In genomic region chr9:118255751-118256266, GRCm38 (mm10) we compare ENCODE assay signal across 10 mouse cellular contexts.
DNase-seq lines count a peak whose midpoint lies in the region; ATAC-seq lines count a peak whose summit lies in the region.
"Had no signal": no experiment of that assay in that cellular context is flagged by ENCODE, and none has a peak within 500 bp of the region (broad histone marks: within the 10 kb centered on the region; RNA-seq: fewer than 3 reads in every experiment).

No protein-coding gene starts in this region.

- peak; percentile 79 for ATAC-seq in hindbrain, embryonic 14.5 days (ENCODE audit: low FRiP score)
- peak; percentile 92 for ATAC-seq in neural tube, embryonic 11.5 days (ENCODE audit: insufficient read depth, low FRiP score, low TSS enrichment)
- no peak for ATAC-seq in megakaryocyte-erythroid progenitor cell, adult 5-6 weeks (replicated peaks; ENCODE audit: low FRiP score, low TSS enrichment, poor library complexity, severe bottlenecking)

- peak; percentile 66 to 70 for DNase-seq in cerebellum, postnatal 10 days
- DNase-seq in cerebellum, adult 18-20 months, result no peak
- peak; percentile 42 for DNase-seq in embryo, embryonic 9.5 days (ENCODE audit: extremely low spot score)
- peak; percentile 61 for DNase-seq in hindbrain, embryonic 14.5 days (ENCODE audit: low spot score)
- DNase-seq in neural tube, embryonic 11.5 days (ENCODE audit: low spot score), result peak; percentile 62
- no peak for DNase-seq in thymus, postnatal 25 days
- DNase-seq in gastrocnemius, postnatal 36 days, result no peak
- DNase-seq: heart, postnatal 10 days had no signal

- 6% methylated on average over 11 of the region's 11 CpGs for WGBS in hindbrain, embryonic 14.5 days
- 15% methylated on average over 11 of the region's 11 CpGs for WGBS in neural tube, embryonic 11.5 days

- intact Hi-C loops in gastrocnemius, postnatal 36 days (cut with DNase I), result no loop called here

- no peaks in the 10 kb centered on the region for H3K27me3 ChIP-seq in hindbrain, embryonic 14.5 days (ENCODE audit: control insufficient read depth, insufficient read depth, low read length)
- H3K27me3 ChIP-seq in neural tube, embryonic 11.5 days (ENCODE audit: control insufficient read depth, insufficient read depth, low read length), result no peaks in the 10 kb centered on the region

- H3K36me3 ChIP-seq in hindbrain, embryonic 14.5 days (replicated peaks; ENCODE audit: control insufficient read depth, insufficient read depth), result no peaks in the 10 kb centered on the region
- no peaks in the 10 kb centered on the region for H3K36me3 ChIP-seq in neural tube, embryonic 11.5 days (ENCODE audit: control insufficient read depth, insufficient read depth, low read length)

- H3K9ac ChIP-seq in hindbrain, embryonic 14.5 days, result no peak overlapping the region
- H3K9ac ChIP-seq in neural tube, embryonic 11.5 days (ENCODE audit: low read length), result no peak overlapping the region
- H3K9ac ChIP-seq: liver, embryonic 14.5 days had no signal

- H3K27ac ChIP-seq in hindbrain, embryonic 14.5 days, result no peak overlapping the region
- H3K27ac ChIP-seq in neural tube, embryonic 11.5 days (ENCODE audit: low read depth, low read length), result no peak overlapping the region
- H3K27ac ChIP-seq: liver, embryonic 14.5 days had no signal

- H3K4me2 ChIP-seq in hindbrain, embryonic 14.5 days (replicated peaks), result no peak overlapping the region
- H3K4me2 ChIP-seq in neural tube, embryonic 11.5 days (ENCODE audit: low read depth), result no peak overlapping the region

- no peak overlapping the region for H3K4me3 ChIP-seq in hindbrain, embryonic 14.5 days (replicated peaks; ENCODE audit: low read length)
- no peak overlapping the region for H3K4me3 ChIP-seq in neural tube, embryonic 11.5 days (ENCODE audit: low read depth, low read length)

- no peaks in the 10 kb centered on the region for H3K9me3 ChIP-seq in hindbrain, embryonic 14.5 days (ENCODE audit: control insufficient read depth, low read length)
- no peaks in the 10 kb centered on the region for H3K9me3 ChIP-seq in neural tube, embryonic 11.5 days (ENCODE audit: control insufficient read depth, low read length)

- H3K4me1 ChIP-seq in hindbrain, embryonic 14.5 days (replicated peaks; ENCODE audit: control insufficient read depth, insufficient read depth, low read length), result no peaks in the 10 kb centered on the region; the same call in 1 of the 2 replicates
- no peaks in the 10 kb centered on the region for H3K4me1 ChIP-seq in neural tube, embryonic 11.5 days (ENCODE audit: control insufficient read depth, insufficient read depth, low read length)

Comparison
In these comparisons a context has a peak if more than half of its experiments do, and no peak if none do; other contexts are left out.
1. DNase-seq: peak in cerebellum, postnatal 10 days (2 of 2), embryo, embryonic 9.5 days (single experiment), hindbrain, embryonic 14.5 days (single experiment) and neural tube, embryonic 11.5 days (single experiment); none in cerebellum, adult 18-20 months (0 of 2), thymus, postnatal 25 days (single experiment) and gastrocnemius, postnatal 36 days (0 of 2).